Mouse (Mus musculus) midbrain, embryonic 15.5 days (tissue): ENCODE data around the gene Fcgr4. TPM values are rescaled to one million over a fixed set of nuclear protein-coding genes. Genes with fewer than 3 reads are reported as not detected.
"Not testable (repeated sequence)": the region's sequence is repeated elsewhere in the genome, so short reads cannot be mapped to it uniquely, and the experiment has no call there.

ENCODE experiments used
- ATAC-seq: fragments of 200-750 bp; cut with Nextera tagmentation; replicated peaks from 2 replicates; pipeline ENCODE4 v1.8.0; 2017; ENCODE audit warnings: moderate TSS enrichment
- H3K27ac ChIP-seq: fragments of 300-500 bp; sonication (generic); 2 replicates; pipeline ENCODE4 v1.5.1; 2015; ENCODE audit warnings: mild to moderate bottlenecking, inconsistent platforms
- H3K27me3 ChIP-seq: fragments of 300-500 bp; sonication (generic); replicated peaks from 2 replicates; pipeline ENCODE4 v1.6.1; 2015; ENCODE audit warnings: inconsistent platforms
- H3K36me3 ChIP-seq: fragments of 300-500 bp; sonication (generic); replicated peaks from 2 replicates; pipeline ENCODE4 v1.6.1; 2015; ENCODE audit warnings: inconsistent platforms
- H3K4me1 ChIP-seq: fragments of 300-500 bp; sonication (generic); 2 replicates; pipeline ENCODE4 v1.6.1; 2015; ENCODE audit warnings: inconsistent platforms
- H3K4me2 ChIP-seq: fragments of 300-500 bp; sonication (generic); 2 replicates; pipeline ENCODE4 v1.6.1; 2015; ENCODE audit warnings: inconsistent platforms, mild to moderate bottlenecking, moderate library complexity
- H3K4me3 ChIP-seq: fragments of 300-500 bp; sonication (generic); 2 replicates; pipeline ENCODE4 v1.5.1; 2015; ENCODE audit warnings: mild to moderate bottlenecking, inconsistent platforms
- H3K9ac ChIP-seq: fragments of 300-500 bp; sonication (generic); 2 replicates; pipeline ENCODE4 v1.6.1; 2015; ENCODE audit warnings: mild to moderate bottlenecking, inconsistent platforms
- H3K9me3 ChIP-seq: fragments of 300-500 bp; sonication (generic); 2 replicates; pipeline ENCODE4 v1.6.1; 2016; ENCODE audit warnings: inconsistent platforms
- WGBS: fragments of 180-500 bp; shearing (Covaris S2); methylation state at CpG from one replicate; pipeline ENCODE4 v1.1.7; 2015; ENCODE audit warnings: mixed read lengths; 5-methylcytosine and 5-hydroxymethylcytosine counted together
- polyA plus RNA-seq: library from polyadenylated mRNA; unstranded; fragments of >200 nt; fragmentation: Nextera tagmentation; extraction: Ambion mirVana; gene quantifications from 2 replicates; pipeline ENCODE4 v1.2.1, GENCODE M21; 2015

Gene Fcgr4
- polyA plus RNA-seq, 1 experiment from 2014 or later, result 0.53 TPM

GRCm38 (mm10) chr1:171063569-171064490 is 45.1 kb downstream of the Fcgr4 start:
- not testable (repeated sequence) for H3K27ac ChIP-seq, H3K4me1 ChIP-seq, H3K9me3 ChIP-seq, H3K9ac ChIP-seq, H3K36me3 ChIP-seq
- peak; percentile 74 for ATAC-seq
- Histone ChIP-seq H3K4me3 (peak overlapping the region; percentile 25), H3K27me3 (peaks cover 34% of the 10 kb centered on the region), H3K4me2 (peak overlapping the region; percentile 34)
- 9% methylated on average over 43 of the region's 61 CpGs for WGBS

GRCm38 (mm10) chr1:171064491-171065242 is 45.9 kb downstream of the Fcgr4 start, which contains the start of gene Fcgr3:
Gene Fcgr3 (minus strand): TSS chr1:171064935.
- ATAC-seq, result peak; percentile 46
- not testable (repeated sequence) for H3K36me3 ChIP-seq, H3K9me3 ChIP-seq, H3K4me1 ChIP-seq, H3K27ac ChIP-seq, H3K9ac ChIP-seq
- WGBS, result under 1% methylated on average over 44 of the region's 75 CpGs
- peak within 1 kb of the TSS; percentile 34 for H3K4me2 ChIP-seq
- H3K4me3 ChIP-seq, result peak within 1 kb of the TSS; percentile 25
- peaks cover 38% of the 10 kb centered on the region for H3K27me3 ChIP-seq

GRCm38 (mm10) chr1:171065243-171065587 is 46.5 kb downstream of the Fcgr4 start:
- peak overlapping the region; percentile 25 for H3K4me3 ChIP-seq
- not testable (repeated sequence) for H3K9ac ChIP-seq, H3K36me3 ChIP-seq, H3K9me3 ChIP-seq, H3K27ac ChIP-seq, H3K4me1 ChIP-seq
- 2% methylated on average over 26 of the region's 35 CpGs for WGBS
- H3K27me3 ChIP-seq, result peaks cover 42% of the 10 kb centered on the region
- H3K4me2 ChIP-seq, result peak overlapping the region; percentile 34
- ATAC-seq, result peak; percentile 43

GRCm38 (mm10) chr1:171065768-171066167 is 47.0 kb downstream of the Fcgr4 start:
- not testable (repeated sequence) for H3K27ac ChIP-seq, H3K9me3 ChIP-seq, H3K36me3 ChIP-seq, H3K4me1 ChIP-seq, H3K9ac ChIP-seq
- peak overlapping the region; percentile 32 for H3K4me2 ChIP-seq
- 6% methylated on average over 32 of the region's 45 CpGs for WGBS
- peak overlapping the region; percentile 17; the same call in 1 of the 2 replicates for H3K4me3 ChIP-seq
- peaks cover 42% of the 10 kb centered on the region for H3K27me3 ChIP-seq
- peak; percentile 25 for ATAC-seq

- not testable (repeated sequence) for H3K27ac ChIP-seq, H3K9me3 ChIP-seq, H3K4me1 ChIP-seq, H3K9ac ChIP-seq, H3K4me2 ChIP-seq, H3K36me3 ChIP-seq, H3K4me3 ChIP-seq
- peaks cover 39% of the 10 kb centered on the region for H3K27me3 ChIP-seq
- ATAC-seq, result peak; percentile 28; the same call in 1 of the 2 replicates
- 15% methylated on average over 3 of the region's 10 CpGs for WGBS
Observed at GRCm38 (mm10) chr1:171066583-171066982, 47.9 kb downstream of the Fcgr4 start.

- not testable (repeated sequence) for H3K4me2 ChIP-seq, H3K9me3 ChIP-seq, H3K4me1 ChIP-seq, H3K4me3 ChIP-seq, H3K9ac ChIP-seq, H3K36me3 ChIP-seq, H3K27ac ChIP-seq, ATAC-seq
- 56% methylated on average over 5 of the region's 5 CpGs for WGBS
- peaks cover 35% of the 10 kb centered on the region for H3K27me3 ChIP-seq
Observed at GRCm38 (mm10) chr1:171067928-171068327, 49.2 kb downstream of the Fcgr4 start.

GRCm38 (mm10) chr1:171069508-171069907 is 50.8 kb downstream of the Fcgr4 start:
- H3K4me1 ChIP-seq, ATAC-seq, H3K4me3 ChIP-seq, H3K36me3 ChIP-seq, H3K27ac ChIP-seq, H3K9ac ChIP-seq, H3K9me3 ChIP-seq, H3K4me2 ChIP-seq: not testable (repeated sequence)
- WGBS, result 64% methylated on average over 3 of the region's 3 CpGs
- H3K27me3 ChIP-seq, result peaks cover 30% of the 10 kb centered on the region

- not testable (repeated sequence) for H3K4me3 ChIP-seq, H3K9me3 ChIP-seq, H3K27ac ChIP-seq, H3K4me1 ChIP-seq, H3K9ac ChIP-seq, ATAC-seq, H3K36me3 ChIP-seq
- peaks cover 24% of the 10 kb centered on the region for H3K27me3 ChIP-seq
- peak overlapping the region; percentile 21; the same call in 1 of the 2 replicates for H3K4me2 ChIP-seq
- 23% methylated on average over 15 of the region's 16 CpGs for WGBS
Observed at GRCm38 (mm10) chr1:171070879-171071278, 52.2 kb downstream of the Fcgr4 start.

GRCm38 (mm10) chr1:171071726-171072125 is 53.0 kb downstream of the Fcgr4 start:
- not testable (repeated sequence) for H3K4me2 ChIP-seq, H3K9me3 ChIP-seq, H3K27ac ChIP-seq, H3K4me1 ChIP-seq, H3K36me3 ChIP-seq, H3K9ac ChIP-seq, H3K4me3 ChIP-seq
- H3K27me3 ChIP-seq, result peaks cover 20% of the 10 kb centered on the region
- WGBS, result no CpG with 5 or more reads among the region's 35 CpGs
- peak; percentile 34; the same call in 1 of the 2 replicates for ATAC-seq

GRCm38 (mm10) chr1:171072217-171072616 is 53.5 kb downstream of the Fcgr4 start:
- ATAC-seq, result peak; percentile 19
- WGBS, result no CpG with 5 or more reads among the region's 45 CpGs
- not testable (repeated sequence) for H3K27ac ChIP-seq

GRCm38 (mm10) chr1:171074283-171074682 is 55.6 kb downstream of the Fcgr4 start:
- not testable (repeated sequence) for H3K4me3 ChIP-seq, H3K4me2 ChIP-seq, H3K27ac ChIP-seq, H3K9me3 ChIP-seq, H3K36me3 ChIP-seq, H3K9ac ChIP-seq, H3K4me1 ChIP-seq
- 21% methylated on average over 8 of the region's 10 CpGs for WGBS
- H3K27me3 ChIP-seq, result peaks cover 23% of the 10 kb centered on the region
- ATAC-seq, result peak; percentile 22

More at GRCm38 (mm10) chr1:171072217-171072616, 53.5 kb downstream of the Fcgr4 start:
- not testable (repeated sequence) for H3K36me3 ChIP-seq, H3K4me3 ChIP-seq, H3K4me1 ChIP-seq, H3K4me2 ChIP-seq, H3K9ac ChIP-seq, H3K9me3 ChIP-seq
- peaks cover 22% of the 10 kb centered on the region for H3K27me3 ChIP-seq

GRCm38 (mm10) chr1:171076176-171076575 is 57.5 kb downstream of the Fcgr4 start:
- H3K27ac ChIP-seq, H3K4me2 ChIP-seq, ATAC-seq, H3K4me3 ChIP-seq, H3K9me3 ChIP-seq, H3K4me1 ChIP-seq, H3K36me3 ChIP-seq, H3K9ac ChIP-seq: not testable (repeated sequence)
- WGBS, result 73% methylated on average over 5 of the region's 5 CpGs
- H3K27me3 ChIP-seq, result peaks cover 15% of the 10 kb centered on the region
